Mouse (Mus musculus) kidney, postnatal 0 days (tissue): Measurements from ENCODE around the gene Zfp523. TPM values are rescaled to one million over a fixed set of nuclear protein-coding genes. Genes with fewer than 3 reads are reported as not detected.

Source experiments
- ATAC-seq: fragments of 200-750 bp; cut with Nextera tagmentation; replicated peaks from 2 replicates; pipeline ENCODE4 v1.8.0; 2017; ENCODE audit warnings: low read depth, moderate number of reproducible peaks, moderate TSS enrichment, moderate library complexity; ENCODE audit not compliant: low FRiP score
- DNase-seq: peaks from one replicate; pipeline ENCODE4 v3.0.0-alpha.2; 2016; ENCODE audit warnings: low spot score
- H3K27ac ChIP-seq: fragments of 300-500 bp; sonication (generic); 2 replicates; pipeline ENCODE4 v1.5.1; 2014; ENCODE audit warnings: mild to moderate bottlenecking
- H3K27me3 ChIP-seq: fragments of 300-500 bp; sonication (generic); 2 replicates; pipeline ENCODE4 v1.6.1; 2014; ENCODE audit warnings: low read length, mixed read lengths; ENCODE audit not compliant: insufficient read depth
- H3K36me3 ChIP-seq: fragments of 300-500 bp; sonication (generic); 2 replicates; pipeline ENCODE4 v1.6.1; 2014; ENCODE audit warnings: low read length, mixed read lengths; ENCODE audit not compliant: insufficient read depth
- H3K4me1 ChIP-seq: fragments of 300-500 bp; sonication (generic); replicated peaks from 2 replicates; pipeline ENCODE4 v1.6.1; 2014; ENCODE audit warnings: antibody characterized with exemption, low read length, mixed read lengths; ENCODE audit not compliant: insufficient read depth
- H3K4me2 ChIP-seq: fragments of 300-500 bp; sonication (generic); 2 replicates; pipeline ENCODE4 v1.6.1; 2014; ENCODE audit warnings: mild to moderate bottlenecking, low read length, moderate library complexity, mixed read lengths
- H3K4me3 ChIP-seq: fragments of 300-500 bp; sonication (generic); replicated peaks from 2 replicates; pipeline ENCODE4 v1.5.1; 2014; ENCODE audit warnings: low read depth, low read length
- H3K9ac ChIP-seq: fragments of 300-500 bp; sonication (generic); 2 replicates; pipeline ENCODE4 v1.6.1; 2014; ENCODE audit warnings: low read depth, low read length
- H3K9me3 ChIP-seq: fragments of 300-500 bp; sonication (generic); replicated peaks from 2 replicates; pipeline ENCODE4 v1.6.1; 2016; ENCODE audit warnings: low read length, inconsistent platforms, mixed read lengths
- CTCF ChIP-seq: IDR thresholded peaks from 2 replicates; pipeline ENCODE4 v1.5.1; 2016; ENCODE audit warnings: antibody characterized with exemption, low read depth, mild to moderate bottlenecking, moderate library complexity
- WGBS: fragments of 180-500 bp; shearing (Covaris S2); extraction: QIAGEN DNeasy Blood & Tissue Kit; methylation state at CpG from one replicate; pipeline ENCODE4 v1.1.7; 2014; 5-methylcytosine and 5-hydroxymethylcytosine counted together
- polyA plus RNA-seq: library from polyadenylated mRNA; unstranded; fragments of >200 nt; fragmentation: Nextera tagmentation; extraction: Ambion mirVana; gene quantifications from 2 replicates; pipeline ENCODE4 v1.2.1, GENCODE M21; 2015

Gene Zfp523
- polyA plus RNA-seq, 1 experiment from 2014 or later: 32.4 TPM

- TF ChIP-seq CTCF: no peak
- no peak overlapping the region for H3K4me2 ChIP-seq
- ATAC-seq (no peak), DNase-seq (no peak)
- H3K4me1 ChIP-seq: peaks cover 21% of the 10 kb centered on the region
- H3K27me3 ChIP-seq: no peaks in the 10 kb centered on the region
- 70% methylated on average over 5 of the region's 5 CpGs for WGBS
- no peak overlapping the region for H3K9ac ChIP-seq
- no peaks in the 10 kb centered on the region for H3K9me3 ChIP-seq
- H3K4me3 ChIP-seq: no peak overlapping the region
- H3K27ac ChIP-seq: 0 out of 2 replicates have a peak overlapping the region, but pooled peaks have one; percentile 5
- H3K36me3 ChIP-seq: no peaks in the 10 kb centered on the region
Measured at GRCm38 (mm10) chr17:28252281-28252648, 75.3 kb downstream of the Zfp523 start.

- Histone ChIP-seq H3K27ac (no peak overlapping the region), H3K4me1 (peaks cover 21% of the 10 kb centered on the region), H3K27me3 (no peaks in the 10 kb centered on the region), H3K9me3 (no peaks in the 10 kb centered on the region), H3K4me2 (no peak overlapping the region), H3K9ac (no peak overlapping the region), H3K36me3 (no peaks in the 10 kb centered on the region), H3K4me3 (no peak overlapping the region)
- TF ChIP-seq CTCF: no peak
- ATAC-seq (0 out of 2 replicates have a peak, but pooled peaks have one; percentile 22), DNase-seq (peak; percentile 77)
- WGBS: 55% methylated on average over 7 of the region's 7 CpGs
Measured at GRCm38 (mm10) chr17:28253216-28253615, 76.3 kb downstream of the Zfp523 start.

- no peaks in the 10 kb centered on the region for H3K36me3 ChIP-seq
- DNase-seq (peak; percentile 46), ATAC-seq (no peak)
- H3K27me3 ChIP-seq: no peaks in the 10 kb centered on the region
- 21% methylated on average over 4 of the region's 4 CpGs for WGBS
- H3K9me3 ChIP-seq: no peaks in the 10 kb centered on the region
- H3K4me3 ChIP-seq: no peak overlapping the region
- peaks cover 21% of the 10 kb centered on the region for H3K4me1 ChIP-seq
- H3K4me2 ChIP-seq: no peak overlapping the region
- H3K27ac ChIP-seq: peak overlapping the region; percentile 25; the same call in 1 of the 2 replicates
- H3K9ac ChIP-seq: no peak overlapping the region
- TF ChIP-seq CTCF: no peak
Measured at GRCm38 (mm10) chr17:28254804-28255203, 77.9 kb downstream of the Zfp523 start.

Other genes with a start within 250 kb of the Zfp523 start
- 5.8 TPM in 2 replicates for gene Tcp11, start 96.5 kb upstream of the Zfp523 start, polyA plus RNA-seq
- 14.2 and 14.7 TPM in 2 replicates for gene Scube3, start 35.0 kb upstream of the Zfp523 start, polyA plus RNA-seq
- gene Def6, start 30.6 kb downstream of the Zfp523 start, polyA plus RNA-seq: 8.6 and 9.2 TPM in 2 replicates
- gene Ppard, start 55.6 kb downstream of the Zfp523 start, polyA plus RNA-seq: 1.8 and 2.0 TPM in 2 replicates
- 24.9 and 29.5 TPM in 2 replicates for gene Fance, start 136.4 kb downstream of the Zfp523 start, polyA plus RNA-seq
- 645 and 750 TPM in 2 replicates for gene Rpl10a, start 151.3 kb downstream of the Zfp523 start, polyA plus RNA-seq
- gene Tead3, start 173.7 kb downstream of the Zfp523 start, polyA plus RNA-seq: 7.7 and 8.5 TPM in 2 replicates
- 3.6 and 3.9 TPM in 2 replicates for gene Tulp1, start 188.1 kb downstream of the Zfp523 start, polyA plus RNA-seq